Mouse (Mus musculus) olfactory bulb, adult 2 months (tissue): ENCODE results near the gene Eps8l3. TPM values are rescaled to one million over a fixed set of nuclear protein-coding genes. Genes with fewer than 3 reads are reported as not detected.
A peak's percentile ranks its signal among the peaks of the same experiment; 100 is the strongest.

ENCODE experiments used
- H3K27ac ChIP-seq: fragments of 200-500 bp; 2 replicates; pipeline ENCODE4 v1.5.1; 2012; ENCODE audit warnings: low read depth, low read length; ENCODE audit not compliant: insufficient read depth
- H3K4me1 ChIP-seq: fragments of 200-500 bp; 2 replicates; pipeline ENCODE4 v1.6.1; 2012; ENCODE audit warnings: low read length; ENCODE audit not compliant: control insufficient read depth, insufficient read depth
- H3K4me3 ChIP-seq: fragments of 200-500 bp; 2 replicates; pipeline ENCODE4 v1.5.1; 2012; ENCODE audit warnings: mild to moderate bottlenecking, low read depth, low read length, moderate library complexity; ENCODE audit not compliant: insufficient read depth
- CTCF ChIP-seq: fragments of 200-500 bp; IDR thresholded peaks from 2 replicates; pipeline ENCODE4 v1.5.1; 2012; ENCODE audit warnings: low read depth, mild to moderate bottlenecking, low read length, moderate library complexity; ENCODE audit not compliant: insufficient read depth
- POLR2A ChIP-seq: fragments of 200-500 bp; IDR thresholded peaks from 2 replicates; pipeline ENCODE4 v1.6.1; 2012; ENCODE audit warnings: mild to moderate bottlenecking, low read depth, low read length, moderate library complexity; ENCODE audit not compliant: insufficient read depth
- WGBS: fragments of 180-500 bp; shearing (Covaris S2); methylation state at CpG from one replicate; pipeline ENCODE4 v1.1.7; 2018; 5-methylcytosine and 5-hydroxymethylcytosine counted together
- polyA plus RNA-seq: library from polyadenylated mRNA; stranded (reverse); fragments of >200 nt; gene quantifications from 2 replicates; pipeline ENCODE4 v1.2.4, GENCODE M21; 2012; ENCODE audit warnings: low replicate concordance; ENCODE audit not compliant: missing spikeins, insufficient read depth, insufficient read length

Eps8l3 gene
- polyA plus RNA-seq, 1 experiment, result not detected

DNA sequence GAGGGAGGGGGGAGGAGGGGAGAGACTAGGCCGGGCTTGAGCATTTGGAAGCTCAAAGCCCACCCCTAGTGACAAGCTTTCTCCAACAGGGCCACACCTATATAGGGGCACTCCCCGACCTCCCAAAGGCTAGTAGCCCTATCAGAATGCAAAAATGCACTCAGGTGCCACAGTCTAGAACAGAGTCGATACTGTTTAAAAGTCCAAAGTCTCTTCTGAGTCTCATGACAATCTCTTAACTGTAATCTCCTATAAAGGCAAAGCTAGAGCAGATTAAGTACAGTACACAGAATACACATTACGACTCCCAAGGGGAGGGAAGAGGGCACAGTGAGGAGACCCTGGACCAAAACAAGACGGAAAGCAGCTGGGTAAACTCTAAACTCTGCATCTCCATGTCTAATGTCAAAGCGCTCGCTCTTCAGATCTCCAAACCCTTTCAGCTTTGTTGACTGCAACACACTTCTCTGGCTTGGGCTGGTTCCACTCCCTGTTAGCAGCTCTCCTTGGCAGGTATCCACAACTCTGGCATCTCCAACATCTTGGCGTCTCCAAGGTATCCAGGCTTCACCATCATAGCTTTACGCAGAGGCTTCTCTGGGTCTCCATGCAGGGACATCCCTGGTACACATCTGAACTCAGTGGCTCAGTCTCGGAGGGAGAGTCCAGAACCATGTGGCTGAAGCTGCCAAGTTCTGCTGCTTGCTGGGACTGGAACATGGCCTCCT, 11.5 kb upstream of the Eps8l3 start:
- no peak overlapping the region for H3K27ac ChIP-seq
- H3K4me1 ChIP-seq, result peaks cover 11% of the 10 kb centered on the region
- TF ChIP-seq POLR2A, result no peak
- TF ChIP-seq CTCF, result no peak
- 76% methylated on average over 10 of the region's 10 CpGs for WGBS
- H3K4me3 ChIP-seq, result no peak overlapping the region

DNA sequence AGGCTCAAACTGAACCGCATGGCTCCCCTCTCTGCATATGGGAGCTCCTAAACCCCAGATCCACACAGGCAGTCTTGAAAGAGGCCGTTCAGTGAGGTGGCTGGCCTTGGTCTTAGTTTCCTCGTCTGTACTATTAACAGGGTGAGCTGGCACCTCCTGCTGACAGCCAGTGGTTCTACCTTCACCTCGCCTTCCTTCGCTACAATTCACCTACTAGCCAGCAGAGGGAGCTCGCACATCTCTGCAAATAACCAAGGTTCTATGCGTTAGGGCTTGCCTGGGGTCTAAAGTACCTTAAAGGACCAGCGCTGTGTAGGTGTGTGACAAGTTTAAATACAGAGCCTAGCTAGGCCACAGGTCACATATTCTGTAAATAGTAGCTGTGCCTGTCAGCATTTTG, 9.9 kb upstream of the Eps8l3 start:
- WGBS, result 6% methylated on average over 8 of the region's 8 CpGs
- Histone ChIP-seq H3K4me3 (no peak overlapping the region), H3K4me1 (peaks cover 11% of the 10 kb centered on the region), H3K27ac (no peak overlapping the region)
- TF ChIP-seq POLR2A, result no peak
- TF ChIP-seq CTCF, result peak; percentile 66

DNA sequence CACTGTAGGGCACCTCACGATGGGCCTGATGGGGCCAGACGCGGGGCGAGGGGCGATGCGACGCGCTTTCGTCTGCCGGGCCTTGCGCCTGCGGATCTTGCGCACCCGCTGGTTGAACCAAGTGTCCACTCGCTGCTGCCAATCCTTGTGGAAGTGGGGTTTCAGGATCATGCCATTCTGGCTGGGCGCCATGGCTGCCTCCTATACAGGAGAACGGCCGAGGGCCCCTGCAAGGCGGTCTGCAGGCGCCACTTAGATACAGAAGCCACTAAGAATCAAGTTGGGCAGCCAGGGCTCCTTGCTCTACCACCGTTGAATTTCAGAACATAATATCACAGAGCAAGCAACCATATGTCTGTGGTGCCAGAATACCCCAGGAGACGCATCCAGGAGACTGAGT, 8.6 kb upstream of the Eps8l3 start:
- Histone ChIP-seq H3K4me1 (peaks cover 11% of the 10 kb centered on the region), H3K4me3 (no peak overlapping the region), H3K27ac (0 out of 2 replicates have a peak overlapping the region, but pooled peaks have one; percentile 58)
- no peak for TF ChIP-seq POLR2A
- no peak for TF ChIP-seq CTCF
- WGBS, result 92% methylated on average over 22 of the region's 22 CpGs

GRCm38 (mm10) chr3:107869097-107869496, 7.9 kb upstream of the Eps8l3 start:
- no peak for TF ChIP-seq CTCF
- TF ChIP-seq POLR2A, result no peak
- Histone ChIP-seq H3K4me3 (no peak overlapping the region), H3K27ac (peak overlapping the region; percentile 58), H3K4me1 (peaks cover 11% of the 10 kb centered on the region)
- WGBS, result 23% methylated on average over 7 of the region's 7 CpGs

- TF ChIP-seq POLR2A, result no peak
- no peak for TF ChIP-seq CTCF
- Histone ChIP-seq H3K27ac (peak overlapping the region; percentile 42; the same call in 1 of the 2 replicates), H3K4me1 (peaks cover 11% of the 10 kb centered on the region), H3K4me3 (no peak overlapping the region)
- 78% methylated on average over 4 of the region's 4 CpGs for WGBS
Observed at GRCm38 (mm10) chr3:107869925-107870324, 7.1 kb upstream of the Eps8l3 start.

- Histone ChIP-seq H3K27ac (no peak overlapping the region), H3K4me3 (no peak overlapping the region), H3K4me1 (peaks cover 12% of the 10 kb centered on the region)
- TF ChIP-seq CTCF (no peak), POLR2A (no peak)
- 71% methylated on average over 24 of the region's 24 CpGs for WGBS
Observed at GRCm38 (mm10) chr3:107873335-107874251, 3.4 kb upstream of the Eps8l3 start.

- no peak for TF ChIP-seq POLR2A
- TF ChIP-seq CTCF, result no peak
- Histone ChIP-seq H3K4me1 (0 out of 2 replicates have a peak, but pooled peaks cover 4% of the 10 kb centered on the region), H3K4me3 (no peak overlapping the region), H3K27ac (no peak overlapping the region)
- WGBS, result 70% methylated on average over 6 of the region's 6 CpGs
Observed at GRCm38 (mm10) chr3:107875231-107875630, 1.8 kb upstream of the Eps8l3 start.

DNA sequence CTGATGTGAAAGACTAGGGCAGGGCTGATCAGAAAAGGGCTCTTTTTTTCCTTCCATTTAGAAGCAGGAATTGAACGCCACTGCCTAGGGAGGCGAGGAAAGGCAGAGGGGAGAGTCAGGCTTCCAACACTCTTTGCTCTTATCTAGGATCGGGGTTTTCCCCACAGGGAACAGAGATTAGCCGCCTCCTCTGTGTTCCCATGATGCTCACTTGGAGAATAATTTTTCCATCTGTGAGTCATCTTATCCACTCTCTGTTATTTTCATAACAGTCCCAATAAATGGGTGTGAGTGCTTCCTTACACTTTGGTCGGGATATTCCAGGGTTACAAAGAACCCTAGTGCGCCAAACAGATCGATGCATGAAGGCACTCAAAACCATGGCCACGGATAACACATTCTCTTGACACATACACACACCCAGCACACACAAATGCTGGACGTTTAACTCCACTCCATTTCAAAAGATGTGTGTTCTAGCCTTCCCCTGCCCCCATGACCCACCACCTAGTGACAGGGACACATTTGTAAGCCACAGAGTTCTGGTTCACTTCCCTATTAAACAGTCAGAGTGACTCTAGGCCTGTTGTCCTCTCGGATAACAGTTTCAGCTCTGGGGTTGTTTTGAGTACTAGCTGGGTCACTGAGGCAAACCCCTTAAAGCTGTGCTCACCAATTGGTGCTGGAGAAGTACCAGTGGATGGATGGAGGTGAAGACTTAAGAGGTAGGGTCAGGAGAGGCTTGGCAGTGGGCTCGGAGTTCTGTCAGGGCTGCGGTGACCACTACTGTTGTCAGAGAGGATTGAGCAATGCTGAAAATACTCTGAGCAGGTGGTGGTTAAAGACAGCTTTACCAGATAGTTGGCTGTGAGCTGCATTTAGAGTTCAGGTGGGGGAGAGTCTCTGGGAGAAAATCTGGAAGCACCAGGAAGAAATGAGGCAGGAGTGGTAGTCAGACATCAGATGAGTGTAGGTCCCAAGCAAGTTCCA, 1.0 kb downstream of the Eps8l3 start:
- WGBS, result 69% methylated on average over 12 of the region's 12 CpGs
- H3K4me3 ChIP-seq, result no peak overlapping the region
- no peak overlapping the region for H3K27ac ChIP-seq
- 0 out of 2 replicates have a peak, but pooled peaks cover 4% of the 10 kb centered on the region for H3K4me1 ChIP-seq
- TF ChIP-seq CTCF (no peak), POLR2A (no peak)
